Mouse (Mus musculus) liver, adult 2 months (tissue): ENCODE measurements at regions not wholly inside any gene's neighbourhood (a gene's known extent, or its start where the extent isn't known, plus 50 kb on each side); places are given as distances from the start of the nearest gene placed in this dataset.

Source experiments
- CTCF ChIP-seq: fragments of 200-500 bp; IDR thresholded peaks from 2 replicates; pipeline ENCODE4 v1.5.1; 2011; ENCODE audit warnings: low read depth, low read length, control low read depth
- POLR2A ChIP-seq: fragments of 200-500 bp; IDR thresholded peaks from 2 replicates; pipeline ENCODE4 v1.6.1; 2011; ENCODE audit warnings: low read length, control low read depth; ENCODE audit not compliant: insufficient read depth; ENCODE audit errors: extremely low read depth

DNA sequence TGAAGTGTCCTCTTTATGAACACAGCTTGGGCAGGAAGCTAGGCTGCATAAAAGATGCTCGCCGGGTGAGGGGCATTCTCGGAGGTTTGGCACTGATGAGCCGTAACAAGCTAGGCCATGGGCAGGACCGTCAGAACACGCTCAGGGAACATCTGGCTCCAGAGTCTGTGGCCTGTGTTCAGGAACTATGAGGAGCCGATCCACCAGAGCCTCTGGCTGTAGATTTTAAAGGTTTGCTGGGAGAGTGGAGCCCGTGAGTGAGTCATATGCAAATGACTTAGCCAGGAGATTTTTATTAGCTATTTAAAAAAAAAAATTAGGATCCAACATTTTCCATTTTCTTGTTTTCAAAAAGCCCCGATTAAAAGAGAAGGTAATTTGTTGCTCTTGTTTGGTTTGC lies 126.4 kb downstream of the Katnal1 start:
- TF ChIP-seq POLR2A (no peak), CTCF (no peak)
